Mouse (Mus musculus) right cerebral cortex, postnatal 36 days (tissue): ENCODE data around the gene Cadm1.

Source experiments
- DNase-seq, 2 experiments: peaks; one replicate each; pipeline ENCODE4 v3.0.0; 2022; ENCODE audit warnings: low spot score in 2 of 2, mixed read lengths in 1 of 2

Cadm1 gene

GRCm38 (mm10) chr9:47801242-47801641, 271.3 kb downstream of the Cadm1 start:
- DNase-seq, result no peak

GRCm38 (mm10) chr9:47802527-47802926, 272.6 kb downstream of the Cadm1 start:
- DNase-seq, result no peak

- DNase-seq, result no peak
These were observed 273.6 kb downstream of the Cadm1 start for GRCm38 (mm10) chr9:47803531-47804105.

- DNase-seq, result no peak
These were observed 275.7 kb downstream of the Cadm1 start for GRCm38 (mm10) chr9:47805658-47806057.

GRCm38 (mm10) chr9:47825668-47826067, 295.7 kb downstream of the Cadm1 start:
- DNase-seq, result no peak

GRCm38 (mm10) chr9:47828762-47829161, 298.8 kb downstream of the Cadm1 start:
- DNase-seq, result no peak

GRCm38 (mm10) chr9:47829204-47829603, 299.2 kb downstream of the Cadm1 start:
- DNase-seq, result no peak

GRCm38 (mm10) chr9:47829846-47830245, 299.9 kb downstream of the Cadm1 start:
- no peak for DNase-seq

- DNase-seq, result no peak
These were observed 301.4 kb downstream of the Cadm1 start for GRCm38 (mm10) chr9:47831412-47831811.

GRCm38 (mm10) chr9:47838170-47838569, 308.2 kb downstream of the Cadm1 start:
- no peak for DNase-seq

GRCm38 (mm10) chr9:47838890-47839691, 309.1 kb downstream of the Cadm1 start:
- DNase-seq, result no peak

GRCm38 (mm10) chr9:47839692-47840025, 309.7 kb downstream of the Cadm1 start:
- DNase-seq, result no peak

- DNase-seq, result no peak
These were observed 313.4 kb downstream of the Cadm1 start for GRCm38 (mm10) chr9:47843328-47843727.

- DNase-seq, result no peak
These were observed 316.3 kb downstream of the Cadm1 start for GRCm38 (mm10) chr9:47846275-47846674.

GRCm38 (mm10) chr9:47846926-47847325, 317.0 kb downstream of the Cadm1 start:
- DNase-seq, result no peak

- no peak for DNase-seq
These were observed 317.8 kb downstream of the Cadm1 start for GRCm38 (mm10) chr9:47847797-47848196.

- DNase-seq, result no peak
These were observed 318.8 kb downstream of the Cadm1 start for GRCm38 (mm10) chr9:47848745-47849144.

- DNase-seq, result no peak
These were observed 326.3 kb downstream of the Cadm1 start for GRCm38 (mm10) chr9:47856311-47856710.

GRCm38 (mm10) chr9:47857235-47857634, 327.3 kb downstream of the Cadm1 start:
- no peak for DNase-seq

- DNase-seq, result no peak
These were observed 328.2 kb downstream of the Cadm1 start for GRCm38 (mm10) chr9:47858134-47858533.

GRCm38 (mm10) chr9:47858778-47859395, 328.9 kb downstream of the Cadm1 start:
- DNase-seq, result no peak

GRCm38 (mm10) chr9:47860994-47861393, 331.0 kb downstream of the Cadm1 start:
- no peak for DNase-seq

- no peak for DNase-seq
These were observed 331.8 kb downstream of the Cadm1 start for GRCm38 (mm10) chr9:47861783-47862182.
